Comparison of ENCODE assay signal across 17 mouse cellular contexts in genomic region chr3:134466611-134467010, GRCm38 (mm10).
DNase-seq lines count a peak whose midpoint lies in the region.
"Had no signal": no experiment of that assay in that cellular context is flagged by ENCODE, and none has a peak within 500 bp of the region (broad histone marks: within the 10 kb centered on the region; RNA-seq: fewer than 3 reads in every experiment).

No protein-coding gene starts in this region.

- DNase-seq in cerebellum, postnatal 10 days, result peak; percentile 72 to 83
- no peak for DNase-seq in cerebellum, postnatal 36 days
- peak; percentile 57 for DNase-seq in left cerebral cortex, postnatal 4 days
- DNase-seq in left cerebral cortex, postnatal 10 days (ENCODE audit: extremely low spot score in 1 of 2, low spot score in 2 of 2), result no peak
- DNase-seq in Muller cell, postnatal 12 days (ENCODE audit: inconsistent ontology term), result peak; percentile 12
- DNase-seq in ovary, postnatal 10 days (ENCODE audit: low spot score), result no peak
- DNase-seq: adrenal gland, postnatal 14 days; B cell, adult 2 months; cerebellum, adult 11 months; cerebellum, adult 8-10 months; embryo, embryonic 11 days; gastrocnemius, postnatal 10 days; gastrocnemius, postnatal 36 days; heart, adult 2 months; heart, postnatal 14 days; heart, postnatal 4 days; kidney, adult 11 months had no signal

- intact Hi-C loops in left cerebral cortex, postnatal 4 days (cut with DNase I), result no loop called here
- intact Hi-C loops in left cerebral cortex, postnatal 10 days (cut with DNase I), result no loop called here

Comparison
In these comparisons a context has a peak if more than half of its experiments do, and no peak if none do; other contexts are left out.
1. DNase-seq: peak in cerebellum, postnatal 10 days (2 of 2), left cerebral cortex, postnatal 4 days (single experiment) and Muller cell, postnatal 12 days (single experiment); none in cerebellum, postnatal 36 days (0 of 2), left cerebral cortex, postnatal 10 days (0 of 2) and ovary, postnatal 10 days (single experiment).